Mouse (Mus musculus) embryonic fibroblast, embryonic 13.5 days (primary cell): ENCODE data around the gene Nav3.

Source experiments
- CTCF ChIP-seq: IDR thresholded peaks from 2 replicates; pipeline ENCODE4 v1.5.1; 2011; ENCODE audit warnings: mild to moderate bottlenecking, control low read depth, low read length, moderate library complexity, borderline replicate concordance; ENCODE audit not compliant: insufficient read depth
- POLR2A ChIP-seq: IDR thresholded peaks from 2 replicates; pipeline ENCODE4 v1.6.1; 2011; ENCODE audit warnings: low read depth, mild to moderate bottlenecking, control low read depth, low read length, moderate library complexity

- TF ChIP-seq POLR2A (no peak), CTCF (no peak)
These were observed 222.6 kb downstream of the Nav3 start for GRCm38 (mm10) chr10:110233307-110233930.
